Mouse (Mus musculus) CD8-positive naive resting alpha-beta T cell, adult 2 months (primary cell): ENCODE data around the gene Pik3cg.
"Not testable (repeated sequence)": the region's sequence is repeated elsewhere in the genome, so short reads cannot be mapped to it uniquely, and the experiment has no call there.

Experiments used
- DNase-seq, 2 experiments: peaks; one replicate each; pipeline ENCODE4 v3.0.0; 2022; ENCODE audit warnings: low read depth in 2 of 2, low spot score in 2 of 2

Pik3cg gene

GRCm38 (mm10) chr12:32207948-32208891 is at the start of gene Pik3cg:
TSS of gene Pik3cg (minus strand) at chr12:32208659.
- peak; percentile 14 to 21 for DNase-seq

- DNase-seq: no peak
These were observed 40.0 kb upstream of the Pik3cg start for GRCm38 (mm10) chr12:32248483-32248882.

DNA sequence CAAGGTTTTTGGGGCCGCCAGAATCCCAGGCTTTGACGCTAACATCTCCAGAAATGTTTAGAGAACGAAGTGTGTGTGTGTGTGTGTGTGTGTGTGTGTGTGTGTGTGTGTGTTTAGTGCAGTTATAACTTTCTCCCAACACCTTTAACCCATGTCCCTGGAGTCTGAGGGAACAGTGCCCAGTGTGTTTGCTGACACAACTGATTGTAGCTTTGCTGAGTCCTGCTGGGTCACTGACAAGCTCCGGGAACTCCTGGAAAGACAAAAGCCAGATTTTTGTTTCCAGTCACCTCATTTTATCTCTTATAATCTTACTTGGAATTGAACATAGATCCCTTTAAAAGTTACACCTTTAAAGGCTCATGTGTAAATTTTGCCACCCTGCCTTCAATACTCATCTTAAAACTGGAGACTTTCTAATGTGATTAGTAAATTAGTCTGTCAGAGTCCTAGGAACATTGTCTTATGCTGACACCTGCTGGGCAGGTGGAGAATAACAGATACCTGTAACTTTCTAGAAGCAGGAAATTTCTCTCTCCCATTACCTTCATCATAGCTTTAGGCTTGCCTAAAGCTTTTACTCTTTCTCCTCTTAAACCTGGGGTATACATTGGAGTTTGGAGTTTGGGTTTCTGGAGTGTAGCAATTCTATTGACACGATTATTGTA is 37.2 kb upstream of the Pik3cg start:
- DNase-seq: peak; percentile 34 to 53

DNA sequence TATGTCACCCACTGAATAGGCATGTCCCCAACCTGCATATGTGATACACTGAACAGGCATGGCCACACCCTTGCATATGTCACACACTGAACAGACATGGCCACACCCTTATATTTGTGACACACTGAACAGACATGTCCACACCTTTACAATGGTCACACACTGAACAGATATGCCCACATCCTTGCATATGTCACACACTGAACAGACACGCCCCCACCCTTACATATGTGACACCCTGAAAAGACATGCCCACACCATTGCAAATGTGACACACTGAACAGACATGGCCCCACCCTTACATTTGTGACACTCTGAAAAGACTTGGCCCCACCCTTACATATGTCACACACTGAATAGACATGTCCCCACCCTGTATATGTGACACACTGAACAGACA is 35.1 kb upstream of the Pik3cg start:
- DNase-seq: no peak

- not testable (repeated sequence) for DNase-seq
These were observed 30.7 kb upstream of the Pik3cg start for GRCm38 (mm10) chr12:32239134-32239533.

- DNase-seq: no peak
These were observed 30.0 kb upstream of the Pik3cg start for GRCm38 (mm10) chr12:32238433-32238832.

- no peak for DNase-seq
These were observed 29.4 kb upstream of the Pik3cg start for GRCm38 (mm10) chr12:32237839-32238238.

DNA sequence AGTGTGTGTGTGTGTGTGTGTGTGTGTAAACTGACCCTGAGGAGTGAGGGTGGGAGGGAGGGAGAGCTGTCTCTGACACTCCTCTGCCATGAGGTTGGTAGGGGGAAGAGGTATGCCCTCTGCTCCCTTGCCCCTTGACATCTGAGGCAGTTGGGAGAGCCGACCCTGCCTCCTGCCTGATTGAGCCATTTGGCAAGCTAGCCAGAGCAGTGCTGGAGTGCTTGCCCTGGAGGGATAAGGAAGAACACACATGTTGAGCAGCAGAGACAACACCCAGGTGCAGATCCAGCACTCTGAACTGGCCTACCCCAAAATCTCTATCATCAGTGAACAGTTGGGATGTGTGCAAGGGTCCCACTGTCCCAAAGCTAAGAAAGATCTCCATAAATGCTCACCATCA is 28.7 kb upstream of the Pik3cg start:
- DNase-seq: no peak

GRCm38 (mm10) chr12:32236450-32236849 is 28.0 kb upstream of the Pik3cg start:
- DNase-seq: no peak

DNA sequence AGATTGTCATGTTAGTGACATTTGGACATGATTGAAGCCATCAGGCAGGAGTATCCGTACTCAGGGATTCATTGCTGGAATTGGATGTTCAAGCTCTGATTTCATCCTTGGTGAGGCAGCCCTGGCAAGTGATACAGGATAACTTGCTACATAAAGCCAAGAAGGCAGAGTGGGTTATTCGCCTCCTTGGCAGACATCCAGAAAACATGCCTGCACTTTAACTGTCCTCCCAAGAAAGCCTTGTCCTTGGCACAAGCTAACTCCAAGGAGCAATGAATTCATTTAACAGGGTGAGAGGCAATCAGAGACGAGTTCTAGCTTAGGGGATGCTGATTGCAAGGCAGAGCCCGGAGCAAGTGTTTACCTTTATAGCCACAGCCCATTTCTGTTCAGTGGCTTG is 25.4 kb upstream of the Pik3cg start:
- no peak for DNase-seq

DNA sequence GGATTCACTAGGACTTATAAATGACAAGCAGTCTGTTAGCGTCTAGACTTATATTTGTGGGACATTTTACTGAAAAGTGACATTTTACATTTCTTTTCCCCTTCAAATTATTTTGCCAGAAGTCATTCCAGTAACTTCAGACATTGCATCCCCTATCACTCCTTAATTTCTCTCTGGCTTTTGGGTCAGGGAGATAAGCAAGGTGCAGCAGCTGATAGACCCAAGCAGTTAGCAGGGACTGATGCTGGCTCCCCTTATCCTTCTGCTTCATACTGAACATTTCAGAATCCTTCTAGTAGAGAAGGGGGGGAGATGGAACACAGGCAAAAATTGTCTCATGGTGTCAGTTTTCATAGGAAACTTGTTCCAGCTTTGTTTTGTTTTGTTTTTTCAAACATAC is 22.9 kb upstream of the Pik3cg start:
- no peak for DNase-seq

DNA sequence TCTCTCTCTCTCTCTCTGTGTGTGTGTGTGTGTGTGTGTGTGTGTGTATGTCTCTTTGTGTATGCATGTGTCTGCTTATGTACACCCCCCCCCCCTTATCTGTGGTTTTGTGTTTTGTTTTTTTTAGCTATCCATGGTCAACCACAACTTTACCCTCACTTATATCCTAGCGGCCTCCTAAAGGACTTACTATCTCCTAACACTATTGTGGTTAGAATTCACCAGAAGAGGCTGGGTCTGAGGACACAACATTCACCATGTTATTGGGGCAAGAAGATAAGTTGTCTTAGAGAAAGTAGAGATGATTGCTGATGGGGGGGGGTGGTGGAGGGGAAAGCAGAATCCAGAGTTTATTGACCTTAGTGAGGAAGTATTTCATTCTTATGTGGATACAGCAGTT is 15.2 kb upstream of the Pik3cg start:
- no peak for DNase-seq

DNA sequence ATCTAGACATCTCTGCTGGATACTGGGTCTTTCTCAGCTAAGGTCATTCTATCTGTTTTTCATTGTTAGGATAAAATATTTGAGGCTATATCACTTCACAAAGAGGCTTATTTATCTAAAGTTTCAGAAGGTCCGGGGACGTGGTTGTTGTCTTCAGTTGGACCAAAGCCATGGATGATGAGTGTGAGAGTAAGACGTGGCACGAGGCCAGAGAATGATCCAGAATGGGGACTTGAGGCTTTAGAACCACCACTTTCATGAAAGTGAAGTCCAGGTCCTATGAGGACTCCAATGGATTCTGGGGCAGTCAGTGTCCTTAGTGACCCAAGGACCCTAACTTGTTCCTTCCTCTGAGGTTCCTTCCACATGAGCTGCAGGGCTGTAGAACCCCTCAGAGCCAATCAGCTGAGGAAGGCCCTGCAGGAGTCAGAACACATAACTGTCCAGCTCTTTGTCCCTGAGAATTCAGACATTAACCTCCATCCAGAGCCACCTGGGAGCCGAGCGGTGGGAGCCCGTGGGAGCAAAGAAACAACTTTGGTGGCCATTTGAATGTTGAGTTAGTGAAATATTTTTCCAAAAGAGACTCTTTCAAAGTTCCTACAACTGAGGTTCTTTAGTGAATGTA is 14.4 kb upstream of the Pik3cg start:
- DNase-seq: no peak

DNA sequence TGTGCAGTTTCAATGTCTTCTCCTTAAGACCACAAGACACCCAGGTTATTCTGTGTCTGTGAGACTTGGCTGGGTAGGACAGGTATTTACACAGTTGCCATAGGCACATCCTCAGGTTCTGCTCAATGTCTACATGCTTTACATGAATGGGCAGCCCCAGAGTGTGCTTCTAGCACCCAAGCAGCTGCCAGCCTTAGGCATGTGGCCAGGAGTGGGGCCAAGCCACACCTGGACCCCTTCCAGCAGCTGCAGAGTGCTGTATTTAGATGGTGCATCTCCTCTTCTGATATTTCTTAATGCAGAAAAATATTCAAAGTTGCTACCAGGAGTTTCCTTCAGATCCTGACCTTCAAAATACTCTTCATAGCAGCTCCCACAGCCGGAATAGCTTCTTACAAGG is 11.9 kb upstream of the Pik3cg start:
- no peak for DNase-seq

DNA sequence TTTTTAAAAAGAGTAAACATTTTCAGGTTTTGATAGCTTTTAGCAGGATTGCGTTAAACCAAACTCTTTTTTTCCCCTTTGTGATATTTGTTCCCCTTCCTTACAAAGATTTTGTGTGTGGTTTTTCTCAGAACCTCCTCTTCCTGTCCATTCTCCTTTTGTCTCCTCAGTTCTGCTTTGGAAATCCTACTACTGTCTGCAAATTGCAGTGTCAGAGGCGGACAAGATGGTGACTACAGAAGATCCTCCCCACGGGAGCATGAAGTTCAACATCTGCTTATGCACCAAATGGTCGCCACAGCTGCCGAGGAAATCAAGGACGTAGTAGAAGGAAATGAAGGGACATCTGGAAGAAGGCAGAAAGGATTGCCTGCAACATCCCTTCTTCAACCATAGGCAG is 6.7 kb upstream of the Pik3cg start:
- DNase-seq: no peak

DNA sequence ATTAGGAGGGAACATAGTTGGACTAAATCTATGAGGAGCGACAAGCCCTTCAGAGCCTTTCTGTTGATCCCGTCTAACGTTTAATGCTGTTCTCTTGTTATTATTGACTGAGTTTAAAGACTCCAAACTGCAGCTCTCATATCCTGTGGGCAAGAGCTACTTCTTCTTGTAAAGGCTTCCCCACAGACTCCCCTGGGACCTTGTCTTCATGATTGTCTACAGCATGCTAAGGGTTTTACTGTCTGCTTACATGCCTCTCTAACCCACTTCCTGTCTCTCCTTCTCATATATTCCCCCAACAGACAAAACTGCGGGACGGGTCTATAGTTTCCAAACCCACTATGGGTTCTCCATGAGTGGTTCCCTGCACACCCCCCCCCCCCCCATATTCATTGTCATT is 4.2 kb upstream of the Pik3cg start:
- DNase-seq: peak in 1 of 2 experiments; percentile 15

DNA sequence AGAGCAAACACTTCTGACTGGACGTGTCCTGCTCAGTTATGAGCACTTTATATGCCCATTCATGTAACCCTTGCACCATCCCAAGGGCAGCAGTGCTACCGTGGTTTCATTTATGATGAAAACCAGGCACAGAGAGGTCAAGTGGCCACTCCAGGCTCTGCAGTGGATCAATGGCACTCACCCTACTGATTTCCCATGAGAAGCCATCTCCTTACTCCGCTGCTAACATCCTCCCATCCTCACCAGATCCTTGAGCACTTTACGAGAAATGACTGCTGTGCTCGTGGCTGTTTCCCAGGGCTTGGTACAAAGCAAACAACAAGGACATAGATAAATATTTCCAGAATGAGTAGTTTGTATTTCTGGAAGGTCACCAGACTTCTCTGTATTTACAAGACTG is 3.7 kb upstream of the Pik3cg start:
- DNase-seq: no peak

GRCm38 (mm10) chr12:32211257-32211656 is 2.8 kb upstream of the Pik3cg start:
- DNase-seq: no peak

GRCm38 (mm10) chr12:32208951-32209350 is 492 bp upstream of the Pik3cg start:
- DNase-seq: peak; percentile 2 to 20

DNA sequence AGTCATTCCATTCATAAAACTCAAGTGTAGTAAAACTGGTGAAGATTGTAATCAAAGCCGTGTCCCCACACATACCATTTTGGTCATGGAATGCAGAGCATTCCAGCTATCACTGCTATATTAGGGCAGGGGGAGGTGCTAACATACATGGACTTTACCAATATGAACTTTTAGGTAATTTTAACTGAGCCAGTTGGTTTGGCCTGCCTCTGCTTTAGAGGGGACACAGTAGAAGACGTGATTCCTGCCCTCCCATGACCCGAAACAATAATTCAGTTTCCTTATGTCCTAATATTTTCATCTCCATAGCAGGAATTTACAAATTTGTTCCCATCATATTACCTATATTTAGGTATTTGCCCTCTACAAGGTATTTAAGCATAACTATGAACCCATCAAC is 1.3 kb downstream of the Pik3cg start:
- DNase-seq: no peak

GRCm38 (mm10) chr12:32203695-32204094 is 4.8 kb downstream of the Pik3cg start:
- no peak for DNase-seq

DNA sequence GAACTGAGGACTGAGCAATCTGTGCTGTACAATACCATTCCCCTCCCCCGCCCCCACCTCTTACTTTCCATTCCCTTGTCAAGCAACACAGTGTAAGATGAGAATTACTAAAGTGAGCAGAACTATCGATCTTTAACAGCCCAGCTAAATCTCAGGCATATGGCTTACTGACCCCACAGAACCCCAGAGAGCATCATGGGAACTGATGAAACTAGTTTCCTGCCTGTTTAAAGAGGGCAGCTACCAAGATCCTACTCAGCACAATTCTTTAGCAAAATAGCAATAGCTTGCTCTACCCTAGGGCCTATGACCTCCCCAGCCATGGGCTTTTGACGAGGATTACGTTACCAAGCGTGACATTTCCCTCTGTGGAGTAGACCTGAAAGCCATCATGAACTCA is 5.9 kb downstream of the Pik3cg start:
- no peak for DNase-seq
